Mouse (Mus musculus) MEL (cell line): ENCODE measurements around the gene Nfe2l2. TPM values are rescaled to one million over a fixed set of nuclear protein-coding genes. Genes with fewer than 3 reads are reported as not detected.

Experiments
- DNase-seq: peaks from one replicate; pipeline ENCODE4 v3.0.0; 2011; ENCODE audit warnings: low read depth, low spot score
- H3K27ac ChIP-seq: 2 replicates; pipeline ENCODE4 v1.5.1; 2012; ENCODE audit warnings: low read depth, mild to moderate bottlenecking, control low read depth, low read length, moderate library complexity; ENCODE audit not compliant: control insufficient read depth
- H3K27me3 ChIP-seq, 2 experiments: fragments of 150-350 bp in 1 of 2; sonication (generic) in 1 of 2; 2 replicates each; pipeline ENCODE4 v1.6.1; 2012; ENCODE audit warnings: low read length in 2 of 2, mild to moderate bottlenecking in 2 of 2, improper control_type of control experiment in 1 of 2, moderate library complexity in 1 of 2; ENCODE audit not compliant: insufficient read depth in 2 of 2, control insufficient read depth in 1 of 2
- H3K36me3 ChIP-seq, 2 experiments: 2 replicates each; pipeline ENCODE4 v1.6.1; 2012 to 2014; ENCODE audit warnings: low read length in 2 of 2, improper control_type of control experiment in 1 of 2, inconsistent platforms in 1 of 2, mild to moderate bottlenecking in 1 of 2; ENCODE audit not compliant: insufficient read depth in 2 of 2, control insufficient read depth in 1 of 2
- H3K4me1 ChIP-seq, 2 experiments: fragments of 150-350 bp in 1 of 2; sonication (generic) in 1 of 2; 2 replicates each; pipeline ENCODE4 v1.6.1; 2012; ENCODE audit warnings: low read length in 2 of 2, improper control_type of control experiment in 1 of 2, mild to moderate bottlenecking in 1 of 2; ENCODE audit not compliant: insufficient read depth in 2 of 2, control insufficient read depth in 1 of 2
- H3K4me3 ChIP-seq, 2 experiments: fragments of 150-350 bp in 1 of 2; sonication (generic) in 1 of 2; 2 replicates each; pipeline ENCODE4 v1.5.1; 2012; ENCODE audit warnings: low read depth in 2 of 2, low read length in 2 of 2, mild to moderate bottlenecking in 2 of 2, moderate library complexity in 2 of 2, control low read depth in 1 of 2, improper control_type of control experiment in 1 of 2; ENCODE audit not compliant: control insufficient read depth in 1 of 2, insufficient read depth in 1 of 2
- H3K79me2 ChIP-seq: 2 replicates; pipeline ENCODE4 v1.6.1; 2012; ENCODE audit warnings: mild to moderate bottlenecking, low read length, moderate library complexity; ENCODE audit not compliant: control insufficient read depth, poor library complexity, insufficient read depth
- H3K9ac ChIP-seq: 2 replicates; pipeline ENCODE4 v1.6.1; 2012; ENCODE audit warnings: low read depth, mild to moderate bottlenecking, control low read depth, low read length, moderate library complexity; ENCODE audit not compliant: control insufficient read depth, poor library complexity, severe bottlenecking
- H3K9me3 ChIP-seq: fragments of 150-350 bp; sonication (generic); replicated peaks from 2 replicates; pipeline ENCODE4 v1.6.1; 2012; ENCODE audit warnings: mild to moderate bottlenecking, low read length, improper control_type of control experiment, moderate library complexity; ENCODE audit not compliant: insufficient read depth
- CHD1 ChIP-seq: IDR thresholded peaks from 2 replicates; pipeline ENCODE4 v1.6.1; 2012; ENCODE audit warnings: low read depth, mild to moderate bottlenecking, inconsistent platforms, low read length, improper control_type of control experiment
- E2F4 ChIP-seq: IDR thresholded peaks from 2 replicates; pipeline ENCODE4 v1.6.1; 2011; ENCODE audit warnings: low read depth, low read length, improper control_type of control experiment, borderline replicate concordance
- ELF1 ChIP-seq: IDR thresholded peaks from 2 replicates; pipeline ENCODE4 v1.6.1; 2014; ENCODE audit warnings: low read depth, mild to moderate bottlenecking, inconsistent platforms, low read length, improper control_type of control experiment, moderate library complexity
- EP300 ChIP-seq, 2 experiments: IDR thresholded peaks; 2 replicates each; pipeline ENCODE4 v1.6.1; 2011; ENCODE audit warnings: improper control_type of control experiment in 2 of 2, low read length in 2 of 2, low read depth in 1 of 2, mild to moderate bottlenecking in 1 of 2
- GATA1 ChIP-seq: IDR thresholded peaks from 2 replicates; pipeline ENCODE4 v1.6.1; 2011; ENCODE audit warnings: low read depth, low read length, improper control_type of control experiment
- HCFC1 ChIP-seq: IDR thresholded peaks from 2 replicates; pipeline ENCODE4 v1.6.1; 2012; ENCODE audit warnings: low read depth, mild to moderate bottlenecking, inconsistent platforms, low read length, improper control_type of control experiment, moderate library complexity
- JUND ChIP-seq: IDR thresholded peaks from 2 replicates; pipeline ENCODE4 v1.6.1; 2011; ENCODE audit warnings: low read depth, mild to moderate bottlenecking, improper control_type of control experiment, low read length
- MXI1 ChIP-seq: IDR thresholded peaks from 2 replicates; pipeline ENCODE4 v1.6.1; 2011; ENCODE audit warnings: mild to moderate bottlenecking, low read depth, low read length, improper control_type of control experiment
- MYB ChIP-seq: IDR thresholded peaks from 2 replicates; pipeline ENCODE4 v1.6.1; 2011; ENCODE audit warnings: mild to moderate bottlenecking, low read depth, low read length, improper control_type of control experiment
- NRF1 ChIP-seq: IDR thresholded peaks from 2 replicates; pipeline ENCODE4 v1.6.1; 2014; ENCODE audit warnings: low read depth, mild to moderate bottlenecking, inconsistent platforms, low read length, improper control_type of control experiment, moderate library complexity; ENCODE audit not compliant: poor library complexity, insufficient read depth, severe bottlenecking
- POLR2A ChIP-seq, 2 experiments: IDR thresholded peaks; 2 replicates each; pipeline ENCODE4 v1.6.1; 2011 to 2012; ENCODE audit warnings: low read length in 2 of 2, mild to moderate bottlenecking in 2 of 2, control low read depth in 1 of 2, improper control_type of control experiment in 1 of 2, low read depth in 1 of 2, moderate library complexity in 1 of 2; ENCODE audit not compliant: control insufficient read depth in 1 of 2, insufficient read depth in 1 of 2, poor library complexity in 1 of 2
- POLR2AphosphoS2 ChIP-seq: IDR thresholded peaks from 2 replicates; pipeline ENCODE4 v1.6.1; 2011; ENCODE audit warnings: low read length, improper control_type of control experiment
- POLR2AphosphoS5 ChIP-seq: IDR thresholded peaks from 2 replicates; pipeline ENCODE4 v1.6.1; 2012; ENCODE audit warnings: low read depth, borderline replicate concordance, mild to moderate bottlenecking, inconsistent platforms, low read length, moderate library complexity, mixed read lengths
- RCOR1 ChIP-seq: IDR thresholded peaks from 2 replicates; pipeline ENCODE4 v1.6.1; 2012; ENCODE audit warnings: low read depth, mild to moderate bottlenecking, inconsistent platforms, low read length, improper control_type of control experiment
- TBP ChIP-seq: IDR thresholded peaks from 2 replicates; pipeline ENCODE4 v1.8.0; 2011; ENCODE audit warnings: low read depth, low read length, improper control_type of control experiment
- ZC3H11A ChIP-seq: IDR thresholded peaks from 2 replicates; pipeline ENCODE4 v1.6.1; 2012; ENCODE audit warnings: low read depth, mild to moderate bottlenecking, inconsistent platforms, low read length, improper control_type of control experiment
- ZKSCAN1 ChIP-seq: IDR thresholded peaks from 2 replicates; pipeline ENCODE4 v1.6.1; 2012; ENCODE audit warnings: low read depth, mild to moderate bottlenecking, inconsistent platforms, low read length, improper control_type of control experiment, moderate library complexity
- ZMIZ1 ChIP-seq: IDR thresholded peaks from 2 replicates; pipeline ENCODE4 v1.6.1; 2012; ENCODE audit warnings: low read depth, mild to moderate bottlenecking, inconsistent platforms, low read length, improper control_type of control experiment, moderate library complexity
- ZNF384 ChIP-seq: IDR thresholded peaks from 2 replicates; pipeline ENCODE4 v1.6.1; 2012; ENCODE audit warnings: low read depth, mild to moderate bottlenecking, inconsistent platforms, low read length, improper control_type of control experiment
- polyA plus RNA-seq, 2 experiments: library from polyadenylated mRNA; stranded (reverse) in 1 of 2; unstranded in 1 of 2; fragments of >175 nt in 1 of 2; fragments of >200 nt in 1 of 2; gene quantifications; 2 replicates each; pipeline versions ENCODE4 v1.2.1 to v1.2.4; 2012; ENCODE audit warnings: low replicate concordance in 2 of 2, low read depth in 1 of 2; ENCODE audit not compliant: insufficient read length in 2 of 2, insufficient read depth in 1 of 2, missing spikeins in 1 of 2
- total RNA-seq: library from RNA; depleted of rRNA; stranded (reverse); fragments of 300-350 nt; gene quantifications from 2 replicates; pipeline ENCODE4 v1.2.3, GENCODE M21; 2012

Nfe2l2 gene
- total and polyA plus RNA-seq, 3 experiments = 42.1 to 59.1 TPM; not detected in 1

DNA sequence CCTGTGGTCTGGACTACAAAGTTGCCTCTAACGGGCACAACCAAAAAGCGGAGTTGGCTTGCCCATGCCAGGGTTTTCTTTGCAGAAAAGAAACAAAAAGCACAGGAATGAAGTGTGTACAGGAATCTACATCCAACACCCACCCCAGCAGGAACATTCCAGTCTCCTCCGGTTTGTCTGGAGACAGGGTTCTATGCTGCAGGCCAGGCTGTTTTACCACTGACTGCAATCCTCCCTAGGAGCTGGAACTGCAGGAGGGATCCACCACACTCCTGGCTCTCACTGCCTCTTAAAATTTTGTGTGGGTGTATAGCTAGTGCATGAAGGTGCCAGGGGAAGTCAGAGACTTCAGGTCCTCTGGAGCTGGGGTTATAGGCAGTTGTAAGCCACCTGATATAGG, 5.6 kb downstream of the Nfe2l2 start:
- H3K4me1 ChIP-seq = peaks cover 13 to 24% of the 10 kb centered on the region in 2 experiments
- no peak overlapping the region for H3K27ac ChIP-seq
- TF ChIP-seq TBP = no peak
- TF ChIP-seq ZKSCAN1 = no peak
- TF ChIP-seq ZMIZ1 = no peak
- no peak for TF ChIP-seq ELF1
- TF ChIP-seq RCOR1 = no peak
- no peak for TF ChIP-seq EP300 (IDR thresholded peaks at IDR 0.05; ENCODE audit: low read depth in 1 of 2, low read length in 2 of 2)
- TF ChIP-seq E2F4 = no peak
- TF ChIP-seq MXI1 = no peak
- no peak for TF ChIP-seq MYB
- TF ChIP-seq ZC3H11A = no peak
- no peak for TF ChIP-seq POLR2AphosphoS5
- TF ChIP-seq JUND = no peak
- no peak for TF ChIP-seq GATA1
- TF ChIP-seq POLR2AphosphoS2 = no peak
- TF ChIP-seq ZNF384 = no peak
- TF ChIP-seq NRF1 = no peak
- TF ChIP-seq HCFC1 = no peak

DNA sequence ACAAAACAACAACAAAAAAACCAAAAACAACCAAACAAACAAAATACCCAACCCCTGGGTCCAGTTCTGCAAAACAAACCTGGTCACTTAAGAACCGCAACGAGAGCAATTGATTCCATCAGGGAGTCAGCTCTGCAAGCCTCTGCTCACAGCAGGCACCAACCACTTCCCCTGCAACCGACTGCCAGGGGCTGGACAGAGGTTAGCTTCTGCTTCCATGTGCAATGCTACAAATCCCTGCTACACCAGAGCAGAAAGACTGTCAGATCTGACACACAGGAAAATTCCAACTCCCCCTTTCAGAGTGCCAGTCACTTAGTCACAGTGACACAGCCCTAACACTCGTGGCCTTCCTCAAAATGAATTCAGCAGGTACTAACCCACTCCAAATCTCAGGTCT, 6.4 kb downstream of the Nfe2l2 start:
- peak; percentile 49 for DNase-seq
- no peak for TF ChIP-seq POLR2A (IDR thresholded peaks at IDR 0.05; ENCODE audit: control insufficient read depth in 1 of 2, insufficient read depth in 1 of 2, low read depth in 1 of 2, low read length in 2 of 2, poor library complexity in 1 of 2)
- TF ChIP-seq MXI1 = peak; percentile 47; the same call in 1 of the 2 replicates
- TF ChIP-seq CHD1 = 0 out of 2 replicates have a peak, but pooled peaks have one; percentile 39
- peaks cover 13 to 24% of the 10 kb centered on the region in 2 experiments for H3K4me1 ChIP-seq
- no peak overlapping the region for H3K4me3 ChIP-seq
- no peaks in the 10 kb centered on the region for H3K9me3 ChIP-seq
- no peak overlapping the region for H3K9ac ChIP-seq
- peaks cover 20 to 46% of the 10 kb centered on the region in 2 experiments for H3K36me3 ChIP-seq
- H3K79me2 ChIP-seq = peaks cover 93% of the 10 kb centered on the region
- H3K27me3 ChIP-seq = no peaks in the 10 kb centered on the region
- no peak overlapping the region for H3K27ac ChIP-seq

More for the DNA sequence above, 5.6 kb downstream of the Nfe2l2 start:
- DNase-seq = no peak
- Histone ChIP-seq H3K27me3 (no peaks in the 10 kb centered on the region), H3K4me3 (no peak overlapping the region), H3K9ac (no peak overlapping the region), H3K79me2 (peaks cover 93% of the 10 kb centered on the region), H3K36me3 (peaks cover 20 to 46% of the 10 kb centered on the region in 2 experiments), H3K9me3 (no peaks in the 10 kb centered on the region)
